Mouse (Mus musculus): ENCODE data around the gene Ankrd27.
"Not testable (repeated sequence)": the region's sequence is repeated elsewhere in the genome, so short reads cannot be mapped to it uniquely, and the experiment has no call there.

The Ankrd27 gene

GRCm38 (mm10) chr7:35586055-35586905, at the start of gene Ankrd27:
Ankrd27 (plus strand) TSS chr7:35586244.
- peak; percentile 93 to 94 for DNase-seq (ENCODE audit: low spot score in 2 of 2)

- DNase-seq (ENCODE audit: low spot score in 2 of 2), result no peak
Observed at GRCm38 (mm10) chr7:35537562-35537961, 48.5 kb upstream of the Ankrd27 start, which contains the start of gene Tdrd12. Tdrd12 (minus strand) TSS chr7:35537745.

GRCm38 (mm10) chr7:35545881-35546280, 40.2 kb upstream of the Ankrd27 start:
- peak; percentile 32 to 48 for DNase-seq (ENCODE audit: low spot score in 2 of 2)

- peak; percentile 29 to 46 for DNase-seq (ENCODE audit: low spot score in 2 of 2)
Observed at GRCm38 (mm10) chr7:35553751-35554604, 32.1 kb upstream of the Ankrd27 start.

GRCm38 (mm10) chr7:35554605-35555175, 31.4 kb upstream of the Ankrd27 start:
- peak in 1 of 2 experiments; percentile 23 for DNase-seq (ENCODE audit: low spot score in 2 of 2)

GRCm38 (mm10) chr7:35555224-35556204, 30.5 kb upstream of the Ankrd27 start:
- peak; percentile 78 to 81 for DNase-seq (ENCODE audit: low spot score in 2 of 2)

- no peak for DNase-seq (ENCODE audit: low spot score in 2 of 2)
Observed at GRCm38 (mm10) chr7:35556205-35556603, 29.8 kb upstream of the Ankrd27 start, which contains the start of gene Nudt19. Nudt19 (minus strand) TSS chr7:35556304.

- DNase-seq (ENCODE audit: low spot score in 2 of 2), result peak; percentile 22 to 58
Observed at GRCm38 (mm10) chr7:35556905-35557304, 29.1 kb upstream of the Ankrd27 start.

GRCm38 (mm10) chr7:35557577-35557976, 28.5 kb upstream of the Ankrd27 start:
- no peak for DNase-seq (ENCODE audit: low spot score in 2 of 2)

- DNase-seq (ENCODE audit: low spot score in 2 of 2), result no peak
Observed at GRCm38 (mm10) chr7:35558681-35559080, 27.4 kb upstream of the Ankrd27 start.

GRCm38 (mm10) chr7:35559838-35560237, 26.2 kb upstream of the Ankrd27 start:
- DNase-seq (ENCODE audit: low spot score in 2 of 2), result no peak

GRCm38 (mm10) chr7:35563071-35563470, 23.0 kb upstream of the Ankrd27 start:
- no peak for DNase-seq (ENCODE audit: low spot score in 2 of 2)

GRCm38 (mm10) chr7:35564067-35564865, 21.8 kb upstream of the Ankrd27 start:
- no peak for DNase-seq (ENCODE audit: low spot score in 2 of 2)

GRCm38 (mm10) chr7:35564872-35565271, 21.2 kb upstream of the Ankrd27 start:
- DNase-seq (ENCODE audit: low spot score in 2 of 2), result not testable (repeated sequence)

- DNase-seq (ENCODE audit: low spot score in 2 of 2), result not testable (repeated sequence)
Observed at GRCm38 (mm10) chr7:35565965-35566364, 20.1 kb upstream of the Ankrd27 start.

GRCm38 (mm10) chr7:35569724-35570123, 16.3 kb upstream of the Ankrd27 start:
- DNase-seq (ENCODE audit: low spot score in 2 of 2), result not testable (repeated sequence)

GRCm38 (mm10) chr7:35570883-35571282, 15.2 kb upstream of the Ankrd27 start:
- DNase-seq (ENCODE audit: low spot score in 2 of 2), result not testable (repeated sequence)

GRCm38 (mm10) chr7:35579849-35580248, 6.2 kb upstream of the Ankrd27 start:
- DNase-seq (ENCODE audit: low spot score in 2 of 2), result peak; percentile 17 to 28

- no peak for DNase-seq (ENCODE audit: low spot score in 2 of 2)
Observed at GRCm38 (mm10) chr7:35582719-35583118, 3.3 kb upstream of the Ankrd27 start.

Data from spleen, postnatal 36 days (tissue).